Mouse (Mus musculus): ENCODE results near the gene Clcn6. TPM values are rescaled to one million over a fixed set of nuclear protein-coding genes. Genes with fewer than 3 reads are reported as not detected.
"Not testable (repeated sequence)": the region's sequence is repeated elsewhere in the genome, so short reads cannot be mapped to it uniquely, and the experiment has no call there.

Clcn6 gene
- polyA plus RNA-seq, 1 experiment, result 9.0 TPM

GRCm38 (mm10) chr4:148054961-148055695, 16.5 kb upstream of the Clcn6 start:
- Histone ChIP-seq H3K4me3 (ENCODE audit: insufficient read depth, low read length) (no peak overlapping the region), H3K27ac (ENCODE audit: insufficient read depth, low read depth, low read length) (no peak overlapping the region), H3K4me1 (ENCODE audit: control insufficient read depth, insufficient read depth, low read length) (no peaks in the 10 kb centered on the region)
- no peak for TF ChIP-seq CTCF (IDR thresholded peaks at IDR 0.05; ENCODE audit: low read depth, low read length)
- no peak for TF ChIP-seq POLR2A (IDR thresholded peaks at IDR 0.05; ENCODE audit: borderline replicate concordance, low read depth, low read length)

- TF ChIP-seq CTCF (IDR thresholded peaks at IDR 0.05; ENCODE audit: low read depth, low read length) (no peak), POLR2A (IDR thresholded peaks at IDR 0.05; ENCODE audit: borderline replicate concordance, low read depth, low read length) (no peak)
- no peaks in the 10 kb centered on the region for H3K4me1 ChIP-seq (ENCODE audit: control insufficient read depth, insufficient read depth, low read length)
- no peak overlapping the region for H3K27ac ChIP-seq (ENCODE audit: insufficient read depth, low read depth, low read length)
- no peak overlapping the region for H3K4me3 ChIP-seq (ENCODE audit: insufficient read depth, low read length)
Observed at GRCm38 (mm10) chr4:148053417-148053920, 14.8 kb upstream of the Clcn6 start.

DNA sequence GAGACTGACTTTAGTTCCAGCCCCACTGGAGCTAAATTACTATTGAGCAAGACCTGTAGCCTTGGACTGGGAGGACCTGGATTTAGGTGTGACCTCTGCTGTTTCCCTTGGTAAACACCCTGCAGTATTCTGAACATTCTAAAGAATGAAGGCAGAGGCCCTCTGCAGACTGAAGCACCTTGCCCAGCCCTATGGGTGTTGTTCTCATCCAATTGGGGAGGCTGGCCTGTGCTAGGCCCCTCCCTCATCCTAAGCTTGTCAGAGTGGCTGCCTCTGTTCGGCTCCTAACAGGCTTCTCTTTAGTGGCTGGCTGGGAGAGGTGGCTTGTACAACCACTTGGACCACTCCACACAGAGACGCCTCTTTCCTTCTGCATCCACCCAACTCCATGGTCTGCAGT, 14.4 kb upstream of the Clcn6 start:
- no peak for TF ChIP-seq POLR2A (IDR thresholded peaks at IDR 0.05; ENCODE audit: borderline replicate concordance, low read depth, low read length)
- TF ChIP-seq CTCF (IDR thresholded peaks at IDR 0.05; ENCODE audit: low read depth, low read length), result no peak
- Histone ChIP-seq H3K27ac (ENCODE audit: insufficient read depth, low read depth, low read length) (no peak overlapping the region), H3K4me3 (ENCODE audit: insufficient read depth, low read length) (no peak overlapping the region), H3K4me1 (ENCODE audit: control insufficient read depth, insufficient read depth, low read length) (no peaks in the 10 kb centered on the region)

- Histone ChIP-seq H3K27ac (ENCODE audit: insufficient read depth, low read depth, low read length) (no peak overlapping the region), H3K4me1 (ENCODE audit: control insufficient read depth, insufficient read depth, low read length) (no peaks in the 10 kb centered on the region), H3K4me3 (ENCODE audit: insufficient read depth, low read length) (no peak overlapping the region)
- TF ChIP-seq POLR2A (IDR thresholded peaks at IDR 0.05; ENCODE audit: borderline replicate concordance, low read depth, low read length) (no peak), CTCF (IDR thresholded peaks at IDR 0.05; ENCODE audit: low read depth, low read length) (no peak)
Observed at GRCm38 (mm10) chr4:148051886-148052285, 13.3 kb upstream of the Clcn6 start.

DNA sequence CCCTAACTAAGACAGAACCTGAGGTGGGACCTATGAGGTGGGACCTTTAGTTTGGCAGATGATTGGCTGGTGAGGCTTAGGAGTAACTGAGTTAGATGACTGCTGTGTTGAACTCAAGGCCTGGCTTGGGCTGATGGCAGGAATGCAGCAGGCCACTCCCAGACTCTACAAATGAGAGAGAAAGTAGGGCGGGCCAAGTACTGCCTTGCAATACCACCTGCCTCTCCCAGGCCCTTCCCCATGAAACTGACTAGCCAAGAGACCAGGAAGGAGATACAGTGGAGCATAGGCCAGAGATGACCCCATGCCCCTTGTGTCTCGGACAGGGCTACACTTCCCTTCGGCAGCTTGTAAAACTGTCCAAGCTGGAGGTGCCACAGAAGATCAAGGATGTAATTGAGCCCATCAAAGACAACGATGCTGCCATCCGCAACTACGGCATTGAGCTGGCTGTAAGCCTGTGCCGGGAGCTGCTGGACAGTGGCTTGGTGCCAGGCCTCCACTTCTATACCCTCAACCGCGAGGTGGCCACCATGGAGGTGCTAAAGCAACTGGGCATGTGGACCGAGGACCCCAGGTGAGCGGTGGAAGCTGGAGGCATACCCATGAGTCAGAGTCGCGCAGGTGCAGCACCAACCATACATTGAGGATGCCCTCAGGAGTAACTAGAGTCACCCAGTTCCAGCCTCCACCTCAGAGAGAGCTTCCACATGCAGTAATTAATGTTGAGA, 12.6 kb upstream of the Clcn6 start:
- Histone ChIP-seq H3K4me3 (ENCODE audit: insufficient read depth, low read length) (no peak overlapping the region), H3K27ac (ENCODE audit: insufficient read depth, low read depth, low read length) (no peak overlapping the region), H3K4me1 (ENCODE audit: control insufficient read depth, insufficient read depth, low read length) (no peaks in the 10 kb centered on the region)
- TF ChIP-seq POLR2A (IDR thresholded peaks at IDR 0.05; ENCODE audit: borderline replicate concordance, low read depth, low read length) (no peak), CTCF (IDR thresholded peaks at IDR 0.05; ENCODE audit: low read depth, low read length) (no peak)

DNA sequence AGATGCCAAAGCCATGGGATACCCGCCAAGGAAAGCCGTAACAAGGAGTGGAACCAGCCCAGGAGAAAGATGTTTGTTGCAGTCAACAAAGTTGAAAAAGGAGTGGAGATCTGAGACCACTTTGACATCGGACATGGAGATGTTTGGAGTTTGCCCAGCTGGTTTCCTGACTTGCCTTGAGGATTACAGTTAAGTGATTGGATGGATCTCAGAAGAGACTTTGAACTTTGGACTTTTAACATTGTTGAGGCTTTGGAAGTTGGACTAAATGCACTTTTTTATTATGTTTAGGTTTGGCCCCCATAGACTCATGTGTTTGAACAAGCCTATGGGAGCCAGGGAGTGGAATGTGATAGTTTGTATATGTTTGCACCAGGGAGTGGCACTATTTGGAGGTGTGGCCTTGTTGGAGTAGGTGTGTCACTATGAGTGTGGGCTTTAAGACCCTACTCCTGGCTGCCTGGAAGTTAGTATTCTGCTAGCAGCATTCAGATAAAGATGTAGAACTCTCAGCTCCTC, 11.8 kb upstream of the Clcn6 start:
- not testable (repeated sequence) for H3K4me1 ChIP-seq (ENCODE audit: control insufficient read depth, insufficient read depth, low read length); H3K4me3 ChIP-seq (ENCODE audit: insufficient read depth, low read length); H3K27ac ChIP-seq (ENCODE audit: insufficient read depth, low read depth, low read length)

- TF ChIP-seq POLR2A (IDR thresholded peaks at IDR 0.05; ENCODE audit: borderline replicate concordance, low read depth, low read length) (no peak), CTCF (IDR thresholded peaks at IDR 0.05; ENCODE audit: low read depth, low read length) (no peak)
- H3K27ac ChIP-seq (ENCODE audit: insufficient read depth, low read depth, low read length), result no peak overlapping the region
- H3K4me1 ChIP-seq (ENCODE audit: control insufficient read depth, insufficient read depth, low read length), result peaks cover 14% of the 10 kb centered on the region
- H3K4me3 ChIP-seq (ENCODE audit: insufficient read depth, low read length), result no peak overlapping the region
Observed at GRCm38 (mm10) chr4:148046450-148047031, 7.9 kb upstream of the Clcn6 start.

DNA sequence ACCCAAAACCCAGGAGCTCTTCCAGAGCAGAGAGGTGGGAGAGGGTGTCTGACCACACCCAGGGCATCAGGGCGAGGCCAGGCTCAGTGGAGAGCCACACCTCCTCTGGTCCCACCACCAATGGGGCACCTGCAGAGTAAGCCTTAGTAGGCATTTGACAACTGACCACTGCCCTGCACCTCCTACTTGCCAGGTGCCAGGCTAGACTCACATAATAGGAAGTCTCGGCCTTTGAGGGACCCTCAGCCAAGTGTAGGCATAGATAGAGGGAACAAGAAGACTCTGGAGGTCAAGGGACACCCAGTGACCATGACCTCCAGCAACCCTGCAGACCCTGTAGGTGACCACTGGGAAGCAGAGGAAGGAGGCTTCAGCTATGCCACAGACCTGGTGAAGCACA, 5.5 kb upstream of the Clcn6 start:
- no peak overlapping the region for H3K27ac ChIP-seq (ENCODE audit: insufficient read depth, low read depth, low read length)
- TF ChIP-seq POLR2A (IDR thresholded peaks at IDR 0.05; ENCODE audit: borderline replicate concordance, low read depth, low read length) (no peak), CTCF (IDR thresholded peaks at IDR 0.05; ENCODE audit: low read depth, low read length) (no peak)
- H3K4me3 ChIP-seq (ENCODE audit: insufficient read depth, low read length), result no peak overlapping the region
- peaks cover 21% of the 10 kb centered on the region for H3K4me1 ChIP-seq (ENCODE audit: control insufficient read depth, insufficient read depth, low read length)

DNA sequence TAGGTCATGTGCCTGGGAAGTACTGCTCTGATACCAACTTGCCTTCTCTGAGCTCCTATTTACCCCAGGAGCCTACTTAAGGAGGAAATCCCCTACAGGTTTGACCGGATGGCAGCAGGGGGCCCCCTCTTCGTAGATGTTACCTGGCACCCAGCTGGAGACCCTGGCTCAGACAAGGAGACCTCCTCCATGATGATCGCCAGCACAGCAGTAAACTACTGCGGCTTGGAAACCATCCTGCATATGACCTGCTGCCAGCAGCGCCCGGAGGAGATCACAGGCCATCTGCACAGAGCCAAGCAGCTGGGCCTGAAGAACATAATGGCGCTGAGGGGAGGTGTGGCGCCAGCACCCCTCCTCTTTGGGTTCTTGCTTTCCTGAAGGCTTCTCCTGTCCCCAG, 4.7 kb upstream of the Clcn6 start:
- peaks cover 21% of the 10 kb centered on the region for H3K4me1 ChIP-seq (ENCODE audit: control insufficient read depth, insufficient read depth, low read length)
- H3K4me3 ChIP-seq (ENCODE audit: insufficient read depth, low read length), result not testable (repeated sequence)

DNA sequence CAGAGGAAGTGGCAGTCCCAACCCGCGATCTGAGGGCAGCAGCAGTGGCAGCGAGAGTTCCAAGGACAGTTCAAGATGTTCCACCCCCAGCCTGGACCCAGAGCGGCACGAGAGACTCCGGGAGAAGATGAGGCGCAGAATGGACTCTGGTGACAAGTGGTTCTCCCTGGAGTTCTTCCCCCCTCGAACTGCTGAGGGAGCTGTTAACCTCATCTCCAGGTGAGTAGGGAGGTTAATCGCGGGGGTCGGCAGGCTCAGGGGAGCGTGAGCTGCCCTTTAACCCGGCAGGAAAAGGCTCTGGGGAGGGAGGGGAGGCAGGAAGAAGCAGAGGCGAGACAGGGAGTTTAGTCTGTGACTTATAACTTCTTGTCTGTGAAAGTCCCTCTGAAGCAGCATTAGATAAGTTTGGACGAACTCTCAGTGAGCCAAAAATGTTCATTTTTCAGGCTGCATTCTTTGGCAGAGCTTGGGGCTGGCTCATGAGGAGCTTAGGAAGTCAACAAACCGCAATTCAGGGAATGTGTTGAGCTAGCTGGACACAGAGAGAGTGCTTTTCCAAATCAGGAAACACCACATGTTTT, 3.1 kb upstream of the Clcn6 start:
- TF ChIP-seq POLR2A (IDR thresholded peaks at IDR 0.05; ENCODE audit: borderline replicate concordance, low read depth, low read length) (no peak), CTCF (IDR thresholded peaks at IDR 0.05; ENCODE audit: low read depth, low read length) (no peak)
- peak overlapping the region; percentile 85 for H3K27ac ChIP-seq (ENCODE audit: insufficient read depth, low read depth, low read length)
- peak overlapping the region; percentile 69 for H3K4me3 ChIP-seq (ENCODE audit: insufficient read depth, low read length)
- H3K4me1 ChIP-seq (ENCODE audit: control insufficient read depth, insufficient read depth, low read length), result peaks cover 25% of the 10 kb centered on the region

More for the DNA sequence above, 4.7 kb upstream of the Clcn6 start:
- H3K27ac ChIP-seq (ENCODE audit: insufficient read depth, low read depth, low read length), result not testable (repeated sequence)

Measured in bone marrow macrophage, adult 2 months (primary cell).